Mouse (Mus musculus) CH12.LX (cell line): ENCODE measurements around the gene Arap2. TPM values are rescaled to one million over a fixed set of nuclear protein-coding genes. Genes with fewer than 3 reads are reported as not detected.

Experiments
- DNase-seq: peaks from one replicate; pipeline ENCODE4 v3.0.0-alpha.2; 2013; ENCODE audit errors: extremely low read depth
- H3K27ac ChIP-seq: 2 replicates; pipeline ENCODE4 v1.5.1; 2012; ENCODE audit warnings: low read depth, mild to moderate bottlenecking, control low read depth, moderate library complexity; ENCODE audit not compliant: insufficient read depth
- H3K27me3 ChIP-seq: replicated peaks from 2 replicates; pipeline ENCODE3; 2012; ENCODE audit warnings: inconsistent platforms
- H3K36me3 ChIP-seq, 2 experiments: replicated peaks in 1 of 2; 2 replicates each; pipeline versions ENCODE3 to v1.6.1; 2012; ENCODE audit warnings: inconsistent platforms in 1 of 2, low read length in 1 of 2, mild to moderate bottlenecking in 1 of 2, mixed read lengths in 1 of 2, moderate library complexity in 1 of 2; ENCODE audit not compliant: control insufficient read depth in 1 of 2, insufficient read depth in 1 of 2
- H3K4me1 ChIP-seq, 2 experiments: 2 replicates each; pipeline ENCODE4 v1.6.1; 2012; ENCODE audit warnings: inconsistent platforms in 1 of 2, moderate library complexity in 1 of 2; ENCODE audit not compliant: insufficient read depth in 2 of 2, control insufficient read depth in 1 of 2
- H3K4me2 ChIP-seq: 2 replicates; pipeline ENCODE4 v1.6.1; 2012; ENCODE audit warnings: low read depth, mild to moderate bottlenecking, control low read depth; ENCODE audit not compliant: poor library complexity, insufficient read depth, severe bottlenecking
- H3K4me3 ChIP-seq, 3 experiments: fragments of 150-350 bp in 1 of 3; sonication (generic) in 1 of 3; replicated peaks in 1 of 3; 2 replicates each; pipeline versions ENCODE3 to v1.5.1; 2011 to 2012; ENCODE audit warnings: low read depth in 2 of 3, low read length in 2 of 3, mild to moderate bottlenecking in 2 of 3, moderate library complexity in 2 of 3, control low read depth in 1 of 3, improper control_type of control experiment in 1 of 3, inconsistent platforms in 1 of 3, mixed read lengths in 1 of 3; ENCODE audit not compliant: poor library complexity in 1 of 3
- H3K79me2 ChIP-seq: replicated peaks from 2 replicates; pipeline ENCODE4 v1.6.1; 2012; ENCODE audit warnings: mild to moderate bottlenecking, moderate library complexity; ENCODE audit not compliant: control insufficient read depth, poor library complexity, insufficient read depth, severe bottlenecking; ENCODE audit errors: extremely low read depth
- H3K9ac ChIP-seq: 2 replicates; pipeline ENCODE4 v1.6.1; 2012; ENCODE audit warnings: low read depth, mild to moderate bottlenecking, control low read depth, moderate library complexity; ENCODE audit not compliant: insufficient read depth
- H3K9me3 ChIP-seq: replicated peaks from 2 replicates; pipeline ENCODE3; 2012; ENCODE audit warnings: low read length, inconsistent platforms, mixed read lengths
- BHLHE40 ChIP-seq: IDR thresholded peaks from 2 replicates; pipeline ENCODE4 v1.6.1; 2011; ENCODE audit warnings: mild to moderate bottlenecking, low read depth, low read length, improper control_type of control experiment
- CTCF ChIP-seq, 2 experiments: IDR thresholded peaks in 1 of 2; conservative IDR thresholded peaks in 1 of 2; 2 replicates each; pipeline ENCODE4 v1.5.1; 2011 to 2012; ENCODE audit warnings: low read depth in 2 of 2, low read length in 2 of 2, improper control_type of control experiment in 1 of 2, inconsistent platforms in 1 of 2, mild to moderate bottlenecking in 1 of 2, moderate library complexity in 1 of 2
- E2F4 ChIP-seq: IDR thresholded peaks from 2 replicates; pipeline ENCODE4 v1.6.1; 2011; ENCODE audit warnings: low read depth, low read length, improper control_type of control experiment; ENCODE audit not compliant: insufficient replicate concordance
- ELF1 ChIP-seq: IDR thresholded peaks from 2 replicates; pipeline ENCODE4 v1.6.1; 2014; ENCODE audit warnings: low read depth, mild to moderate bottlenecking, inconsistent platforms, low read length, improper control_type of control experiment
- EP300 ChIP-seq: IDR thresholded peaks from 2 replicates; pipeline ENCODE4 v1.6.1; 2011; ENCODE audit warnings: low read length, improper control_type of control experiment
- ETS1 ChIP-seq: conservative IDR thresholded peaks from 2 replicates; pipeline ENCODE4 v1.6.1; 2012; ENCODE audit warnings: low read depth, mild to moderate bottlenecking, inconsistent platforms, low read length, improper control_type of control experiment, moderate library complexity
- GABPA ChIP-seq: IDR thresholded peaks from 2 replicates; pipeline ENCODE4 v1.6.1; 2012; ENCODE audit warnings: low read depth, low read length, improper control_type of control experiment, inconsistent platforms; ENCODE audit not compliant: insufficient replicate concordance
- IRF4 ChIP-seq: IDR thresholded peaks from 2 replicates; pipeline ENCODE4 v1.6.1; 2014; ENCODE audit warnings: low read depth, mild to moderate bottlenecking, inconsistent platforms, low read length, improper control_type of control experiment
- JUN ChIP-seq: IDR thresholded peaks from 2 replicates; pipeline ENCODE4 v1.6.1; 2011; ENCODE audit warnings: low read depth, mild to moderate bottlenecking, low read length, improper control_type of control experiment, moderate library complexity; ENCODE audit not compliant: insufficient read depth
- JUND ChIP-seq: conservative IDR thresholded peaks from 2 replicates; pipeline ENCODE4 v1.6.1; 2011; ENCODE audit warnings: low read depth, low read length, improper control_type of control experiment
- KAT2A ChIP-seq: IDR thresholded peaks from 2 replicates; pipeline ENCODE4 v1.6.1; 2012; ENCODE audit warnings: low read length, improper control_type of control experiment, inconsistent platforms; ENCODE audit not compliant: insufficient replicate concordance
- MAX ChIP-seq: IDR thresholded peaks from 2 replicates; pipeline ENCODE4 v1.6.1; 2011; ENCODE audit warnings: low read length, improper control_type of control experiment
- MAZ ChIP-seq: IDR thresholded peaks from 2 replicates; pipeline ENCODE4 v1.6.1; 2012; ENCODE audit warnings: low read depth, mild to moderate bottlenecking, inconsistent platforms, low read length, improper control_type of control experiment, moderate library complexity
- MEF2A ChIP-seq: IDR thresholded peaks from 2 replicates; pipeline ENCODE4 v1.6.1; 2014; ENCODE audit warnings: low read depth, mild to moderate bottlenecking, inconsistent platforms, low read length, improper control_type of control experiment, borderline replicate concordance
- NRF1 ChIP-seq: IDR thresholded peaks from 2 replicates; pipeline ENCODE4 v1.6.1; 2014; ENCODE audit warnings: low read depth, mild to moderate bottlenecking, inconsistent platforms, low read length, improper control_type of control experiment, moderate library complexity
- PAX5 ChIP-seq: IDR thresholded peaks from 2 replicates; pipeline ENCODE4 v1.6.1; 2012; ENCODE audit warnings: low read length, inconsistent platforms, mixed read lengths
- RCOR1 ChIP-seq: conservative IDR thresholded peaks from 2 replicates; pipeline ENCODE4 v1.6.1; 2012; ENCODE audit warnings: low read depth, mild to moderate bottlenecking, inconsistent platforms, low read length, improper control_type of control experiment
- SIN3A ChIP-seq: IDR thresholded peaks from 2 replicates; pipeline ENCODE4 v1.6.1; 2012; ENCODE audit warnings: low read length, improper control_type of control experiment, inconsistent platforms
- TBP ChIP-seq: conservative IDR thresholded peaks from 2 replicates; pipeline ENCODE4 v1.6.1; 2011; ENCODE audit warnings: low read depth, low read length, improper control_type of control experiment
- TCF12 ChIP-seq: IDR thresholded peaks from 2 replicates; pipeline ENCODE4 v1.6.1; 2014; ENCODE audit warnings: low read depth, mild to moderate bottlenecking, inconsistent platforms, low read length, improper control_type of control experiment
- UBTF ChIP-seq: IDR thresholded peaks from 2 replicates; pipeline ENCODE4 v1.6.1; 2012; ENCODE audit warnings: low read depth, mild to moderate bottlenecking, inconsistent platforms, low read length, improper control_type of control experiment, moderate library complexity
- USF1 ChIP-seq: IDR thresholded peaks from 2 replicates; pipeline ENCODE4 v1.6.1; 2014; ENCODE audit warnings: low read depth, mild to moderate bottlenecking, inconsistent platforms, low read length, improper control_type of control experiment
- USF2 ChIP-seq: conservative IDR thresholded peaks from 2 replicates; pipeline ENCODE4 v1.6.1; 2011; ENCODE audit warnings: low read depth, low read length, improper control_type of control experiment
- ZC3H11A ChIP-seq: IDR thresholded peaks from 2 replicates; pipeline ENCODE4 v1.6.1; 2012; ENCODE audit warnings: low read depth, mild to moderate bottlenecking, inconsistent platforms, low read length, improper control_type of control experiment
- ZMIZ1 ChIP-seq: IDR thresholded peaks from 2 replicates; pipeline ENCODE4 v1.6.1; 2012; ENCODE audit warnings: low read depth, mild to moderate bottlenecking, inconsistent platforms, low read length, improper control_type of control experiment
- ZNF384 ChIP-seq: IDR thresholded peaks from 2 replicates; pipeline ENCODE4 v1.6.1; 2012; ENCODE audit warnings: low read depth, low read length, improper control_type of control experiment, inconsistent platforms
- dilution Hi-C: fragments of 300-500 bp; cut with MboI; formaldehyde crosslinking; loops from 2 replicates; pipeline ENCODE4 v1.14.3; 2020; ENCODE audit warnings: low sequenced_read_pairs; ENCODE audit not compliant: extremely low pct_unique_long_range_greater_than_20kb, extremely low pct_ligation_motif_present
- in situ Hi-C: fragments of 300-500 bp; cut with MboI; formaldehyde crosslinking; loops from 3 replicates; pipeline ENCODE4 v1.14.3; 2019; ENCODE audit warnings: low sequenced_read_pairs, low pct_ligation_motif_present, low pct_unique_long_range_greater_than_20kb, mixed read lengths
- polyA plus RNA-seq: library from polyadenylated mRNA; unstranded; fragments of >175 nt; gene quantifications from 2 replicates; pipeline ENCODE4 v1.2.1, GENCODE M21; 2012; ENCODE audit warnings: low read depth; ENCODE audit not compliant: insufficient read length
- total RNA-seq, 2 experiments: library from RNA; depleted of rRNA; stranded (reverse); fragments of 300-350 nt in 1 of 2; fragments of >200 nt in 1 of 2; gene quantifications; 2 replicates each; pipeline ENCODE4 v1.2.3; 2012 to 2014

Gene Arap2
- total and polyA plus RNA-seq, 3 experiments, result 6.6 to 15.1 (median 9.4) TPM

- no peaks in the 10 kb centered on the region for H3K27me3 ChIP-seq
- no peak overlapping the region for H3K4me2 ChIP-seq
- H3K4me1 ChIP-seq, result peaks cover 0 to 3% of the 10 kb centered on the region in 2 experiments; a peak in 1 of 4 replicates
- H3K36me3 ChIP-seq, result peaks cover 6 to 27% of the 10 kb centered on the region in 2 experiments
- DNase-seq, result no peak
- no peaks in the 10 kb centered on the region for H3K79me2 ChIP-seq
- in situ Hi-C loops, result no loop called here
- TF ChIP-seq JUND, result no peak
- TF ChIP-seq EP300, result no peak
- TF ChIP-seq ZC3H11A, result no peak
- no peak for TF ChIP-seq USF2
- no peak for TF ChIP-seq ETS1
- no peak for TF ChIP-seq GABPA
- no peak for TF ChIP-seq UBTF
- no peak for TF ChIP-seq E2F4
- TF ChIP-seq KAT2A, result no peak
- no peak for TF ChIP-seq NRF1
- TF ChIP-seq TCF12, result no peak
- no peak for TF ChIP-seq ZNF384
- no peak for TF ChIP-seq TBP
- no peak for TF ChIP-seq MEF2A
- no peak overlapping the region for H3K27ac ChIP-seq
- H3K4me3 ChIP-seq, result no peak overlapping the region
- no peak overlapping the region for H3K9ac ChIP-seq
- dilution Hi-C loops, result no loop called here
- no peaks in the 10 kb centered on the region for H3K9me3 ChIP-seq
These were observed 154.0 kb downstream of the Arap2 start for GRCm38 (mm10) chr5:62611990-62612389.

GRCm38 (mm10) chr5:62587348-62587747, 178.6 kb downstream of the Arap2 start:
- no peak for DNase-seq
- in situ Hi-C loops (no loop called here), dilution Hi-C loops (no loop called here)
- Histone ChIP-seq H3K9ac (no peak overlapping the region), H3K4me1 (no peaks in the 10 kb centered on the region), H3K4me2 (no peak overlapping the region), H3K79me2 (no peaks in the 10 kb centered on the region), H3K4me3 (no peak overlapping the region), H3K36me3 (no peaks in the 10 kb centered on the region), H3K27ac (no peak overlapping the region), H3K9me3 (no peaks in the 10 kb centered on the region), H3K27me3 (no peaks in the 10 kb centered on the region)
- TF ChIP-seq JUND, result no peak
- no peak for TF ChIP-seq NRF1
- TF ChIP-seq ELF1, result no peak
- TF ChIP-seq USF1, result no peak
- TF ChIP-seq RCOR1, result no peak
- TF ChIP-seq USF2, result no peak
- no peak for TF ChIP-seq KAT2A
- TF ChIP-seq BHLHE40, result no peak
- no peak for TF ChIP-seq ZNF384
- TF ChIP-seq CTCF (conservative IDR thresholded peaks at IDR 0.05 in 1 of 2, IDR thresholded peaks at IDR 0.05 in 1 of 2; ENCODE audit: low read depth in 2 of 2, low read length in 2 of 2), result no peak
- no peak for TF ChIP-seq MAZ
- no peak for TF ChIP-seq MEF2A
- TF ChIP-seq MAX, result no peak
- TF ChIP-seq JUN, result no peak
- TF ChIP-seq IRF4, result no peak
- TF ChIP-seq ZMIZ1, result no peak
- no peak for TF ChIP-seq PAX5
- no peak for TF ChIP-seq SIN3A
